Mouse (Mus musculus): ENCODE measurements around the gene Mcrip1. TPM values are rescaled to one million over a fixed set of nuclear protein-coding genes. Genes with fewer than 3 reads are reported as not detected.
"Not testable (repeated sequence)": the region's sequence is repeated elsewhere in the genome, so short reads cannot be mapped to it uniquely, and the experiment has no call there.

Gene Mcrip1
- polyA plus RNA-seq (2015; fragmentation: Nextera tagmentation; extraction: Ambion mirVana) = 134 and 140 TPM in 2 replicates

DNA sequence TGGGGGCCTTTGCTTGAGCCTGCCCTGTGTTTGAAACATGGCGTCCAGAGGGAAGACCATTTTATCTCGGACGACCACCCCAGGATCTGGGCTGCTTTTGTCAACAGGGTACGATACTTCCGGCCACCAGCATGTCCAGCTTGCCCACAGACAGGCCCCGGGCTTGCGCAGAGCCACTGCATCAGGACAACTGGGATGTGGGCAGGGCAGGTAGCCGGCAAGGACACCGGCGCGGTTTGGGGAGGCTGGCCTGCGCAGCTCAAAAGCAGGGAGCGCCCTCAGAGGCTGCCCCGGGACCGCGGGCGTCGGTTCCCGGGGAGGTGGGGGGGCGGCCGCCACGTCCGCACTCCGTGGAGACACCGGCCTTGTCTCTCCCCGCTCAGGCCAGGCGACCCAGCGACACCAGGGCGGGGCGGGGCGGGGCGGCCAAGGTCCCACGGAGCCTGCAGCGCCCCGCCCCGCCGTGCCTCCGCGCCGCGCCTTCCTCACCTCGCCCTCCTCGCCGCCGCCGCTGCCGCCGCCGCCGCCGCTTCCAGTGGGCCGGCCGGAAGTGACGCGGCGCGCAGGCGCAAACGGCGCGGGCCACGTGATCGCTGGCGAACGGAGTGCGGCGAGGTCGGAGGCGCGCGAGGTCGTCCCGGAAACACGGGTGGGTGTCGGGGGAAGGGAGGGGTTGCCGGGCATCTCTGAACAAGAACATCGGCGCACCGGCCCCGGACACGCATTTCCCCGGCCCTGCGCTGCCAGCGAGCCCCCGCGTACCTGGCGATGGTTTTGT is at the start of gene Mcrip1:
TSS of gene Mcrip1 (minus strand) at position 560 of the 778 bp plus-strand sequence.
- Histone ChIP-seq H3K9ac (peak within 1 kb of the TSS; percentile 100), H3K27me3 (replicated peaks) (no peaks in the 10 kb centered on the region), H3K36me3 (peaks cover 22% of the 10 kb centered on the region), H3K4me2 (peak within 1 kb of the TSS; percentile 83), H3K4me3 (peak within 1 kb of the TSS; percentile 95), H3K9me3 (no peaks in the 10 kb centered on the region), H3K27ac (replicated peaks) (peak within 1 kb of the TSS; percentile 97), H3K4me1 (peaks cover 27% of the 10 kb centered on the region)
- ATAC-seq (ENCODE audit: extremely low read depth, insufficient number of reproducible peaks, low FRiP score, low TSS enrichment) = peak; percentile 84
- WGBS = under 1% methylated on average over 71 of the region's 87 CpGs

DNA sequence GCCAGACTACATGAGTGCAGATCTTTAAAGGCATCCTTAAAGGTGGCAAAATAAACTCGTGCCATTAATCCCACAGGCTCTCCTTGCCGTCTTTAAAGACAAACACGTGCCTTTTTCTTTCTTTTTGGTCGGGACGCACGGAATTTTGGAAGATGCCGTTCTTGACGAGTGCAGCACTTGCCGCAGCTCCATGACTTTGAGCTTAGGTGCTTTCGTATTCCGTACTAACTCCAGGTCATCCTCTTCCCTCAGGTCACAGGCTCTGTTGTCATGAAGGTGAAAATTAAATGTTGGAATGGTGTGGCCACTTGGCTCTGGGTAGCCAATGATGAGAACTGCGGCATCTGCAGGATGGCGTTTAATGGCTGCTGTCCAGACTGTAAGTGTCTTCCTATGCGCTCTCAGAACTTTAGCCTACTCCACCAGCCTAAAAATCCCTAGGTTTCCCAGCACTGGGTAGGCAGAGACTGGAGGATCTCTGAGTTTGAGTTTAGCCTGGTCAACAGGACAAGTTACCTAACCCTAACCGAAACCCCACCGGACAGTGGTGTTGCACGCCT is 49.5 kb upstream of the Mcrip1 start:
- ATAC-seq (ENCODE audit: extremely low read depth, insufficient number of reproducible peaks, low FRiP score, low TSS enrichment) = no peak
- H3K9me3 ChIP-seq = no peaks in the 10 kb centered on the region
- peak overlapping the region; percentile 93 for H3K27ac ChIP-seq (replicated peaks)
- peaks cover 32% of the 10 kb centered on the region for H3K4me1 ChIP-seq
- peak overlapping the region; percentile 99 for H3K4me3 ChIP-seq
- no peaks in the 10 kb centered on the region for H3K27me3 ChIP-seq (replicated peaks)
- WGBS = 46% methylated on average over 17 of the region's 17 CpGs
- peak overlapping the region; percentile 87 for H3K9ac ChIP-seq
- H3K36me3 ChIP-seq = peaks cover 76% of the 10 kb centered on the region
- H3K4me2 ChIP-seq = peak overlapping the region; percentile 85

DNA sequence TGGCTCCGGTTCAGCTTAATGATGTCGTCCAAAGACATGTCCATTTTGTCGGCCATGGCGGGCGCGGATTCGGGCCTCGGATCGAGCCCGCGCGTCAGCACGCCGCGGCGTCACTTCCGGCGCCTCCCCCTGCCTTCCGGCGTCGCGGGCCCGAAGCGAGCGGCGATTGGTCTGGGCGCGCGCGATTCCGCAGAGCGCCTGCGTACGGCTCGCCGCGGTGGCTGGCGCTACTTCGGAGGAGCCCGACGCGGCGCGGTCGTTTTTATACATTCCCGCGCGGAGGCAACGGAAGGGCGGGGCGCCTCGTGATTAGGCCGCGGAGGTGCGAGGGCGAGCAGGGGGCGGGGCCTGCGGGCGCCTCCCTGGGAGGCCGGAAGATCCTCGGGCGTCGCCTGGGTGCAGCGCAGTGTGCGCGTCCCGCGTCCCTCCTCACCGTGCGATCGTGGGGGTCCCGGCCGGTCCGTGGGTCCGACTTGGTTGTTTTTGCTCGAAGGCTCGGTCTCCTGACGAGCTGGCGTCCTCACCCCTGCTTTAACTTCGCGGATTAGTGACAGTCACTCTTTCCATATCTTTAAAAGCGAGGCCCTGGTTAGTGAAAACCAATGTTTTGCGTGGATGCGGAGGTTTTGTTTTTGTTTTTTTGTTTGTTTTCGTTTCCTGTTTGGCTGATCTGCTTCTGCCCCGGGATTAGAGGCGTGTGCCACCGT is 48.9 kb upstream of the Mcrip1 start, which contains the start of the genes Alyref and Anapc11:
TSS of gene Alyref (minus strand) at position 83 of the 707 bp plus-strand sequence.
TSS of gene Anapc11 (plus strand) at position 139 of the 707 bp plus-strand sequence.
- Histone ChIP-seq H3K4me3 (peak within 1 kb of the TSS; percentile 99), H3K27me3 (replicated peaks) (no peaks in the 10 kb centered on the region), H3K9ac (peak within 1 kb of the TSS; percentile 100), H3K4me1 (peaks cover 32% of the 10 kb centered on the region), H3K9me3 (no peaks in the 10 kb centered on the region), H3K27ac (replicated peaks) (peak within 1 kb of the TSS; percentile 93), H3K36me3 (peaks cover 76% of the 10 kb centered on the region), H3K4me2 (peak within 1 kb of the TSS; percentile 85)
- ATAC-seq (ENCODE audit: extremely low read depth, insufficient number of reproducible peaks, low FRiP score, low TSS enrichment) = peak; percentile 96
- WGBS = under 1% methylated on average over 85 of the region's 88 CpGs

DNA sequence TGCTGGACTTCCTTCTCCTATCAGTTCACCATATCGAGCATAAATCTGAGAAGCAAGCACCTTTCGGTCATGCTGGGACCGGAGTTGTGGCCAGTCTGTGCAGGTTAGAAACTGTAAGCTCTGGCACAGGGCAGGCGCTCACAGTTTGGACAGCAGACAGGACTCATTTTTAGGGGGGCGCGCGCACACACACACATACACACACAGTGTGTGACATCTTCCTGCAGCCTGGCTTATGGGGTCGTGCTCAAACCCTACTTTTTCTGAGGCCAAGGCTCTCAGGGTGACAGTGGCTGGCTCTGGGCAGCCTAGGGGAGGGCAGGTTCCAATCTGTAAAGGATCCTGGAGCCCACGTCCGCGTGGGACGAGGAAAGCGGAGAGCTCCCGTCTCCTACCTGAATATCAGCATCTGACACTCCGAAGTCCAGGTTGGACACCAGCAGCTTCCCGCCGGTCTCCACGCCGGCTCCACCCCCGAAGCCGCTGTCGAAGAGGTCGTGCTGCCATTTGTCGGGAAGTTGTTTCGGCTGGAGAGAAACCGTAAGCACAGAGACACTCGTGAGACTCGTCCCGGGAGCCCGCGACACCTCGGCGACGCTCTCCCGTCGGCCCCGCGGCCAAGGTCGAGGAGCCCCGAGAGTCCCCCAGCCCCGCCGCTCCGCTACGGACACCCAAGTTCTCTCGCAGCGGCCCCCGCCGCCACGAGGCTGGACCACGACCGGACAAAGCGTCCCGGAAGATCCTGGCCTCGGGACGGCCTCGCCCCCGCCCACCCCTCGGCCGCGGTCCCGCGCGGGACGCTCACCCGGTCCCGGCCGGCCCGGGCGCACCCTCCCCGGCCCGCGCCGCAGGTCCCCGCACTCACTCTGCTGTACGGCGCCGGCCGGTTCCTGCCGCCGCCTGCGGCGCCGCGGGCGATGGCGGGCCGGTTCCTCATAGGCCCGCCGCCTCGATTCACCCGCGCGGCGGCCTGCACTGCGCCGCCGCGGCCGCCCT is 48.0 kb upstream of the Mcrip1 start:
- ATAC-seq (ENCODE audit: extremely low read depth, insufficient number of reproducible peaks, low FRiP score, low TSS enrichment) = peak; percentile 51
- 3% methylated on average over 98 of the region's 99 CpGs for WGBS

DNA sequence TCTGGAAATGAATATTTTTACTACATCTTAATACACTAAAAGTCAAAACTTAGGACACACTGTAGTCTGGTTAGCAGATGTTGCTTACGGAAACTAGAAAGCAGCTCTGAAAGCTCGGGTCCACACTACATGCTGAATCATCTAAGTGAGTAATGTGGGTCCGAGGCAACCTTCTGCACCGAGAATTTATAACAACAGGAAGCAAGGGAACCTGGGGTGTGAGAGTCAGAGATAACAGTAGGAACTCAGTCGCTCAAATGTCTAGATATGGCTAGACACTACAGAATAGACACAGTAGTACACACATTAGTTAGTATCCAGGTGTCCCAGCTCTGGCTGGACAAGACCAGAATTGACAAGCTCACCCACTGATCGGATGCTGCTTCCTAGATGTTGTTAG is 39.0 kb upstream of the Mcrip1 start:
- H3K27ac ChIP-seq (replicated peaks) = no peak overlapping the region
- H3K4me2 ChIP-seq = no peak overlapping the region
- no peak overlapping the region for H3K4me3 ChIP-seq
- no peaks in the 10 kb centered on the region for H3K27me3 ChIP-seq (replicated peaks)
- 75% methylated on average over 6 of the region's 6 CpGs for WGBS
- no peak overlapping the region for H3K9ac ChIP-seq
- ATAC-seq (ENCODE audit: extremely low read depth, insufficient number of reproducible peaks, low FRiP score, low TSS enrichment) = no peak
- H3K4me1 ChIP-seq = no peaks in the 10 kb centered on the region
- peaks cover 98% of the 10 kb centered on the region for H3K36me3 ChIP-seq
- peaks cover 5% of the 10 kb centered on the region for H3K9me3 ChIP-seq

More for the DNA sequence above, 48.0 kb upstream of the Mcrip1 start:
- Histone ChIP-seq H3K27me3 (replicated peaks) (no peaks in the 10 kb centered on the region), H3K4me1 (peaks cover 32% of the 10 kb centered on the region), H3K36me3 (peaks cover 76% of the 10 kb centered on the region), H3K9ac (peak overlapping the region; percentile 100), H3K9me3 (no peaks in the 10 kb centered on the region), H3K4me3 (peak overlapping the region; percentile 99), H3K27ac (replicated peaks) (peak overlapping the region; percentile 93), H3K4me2 (peak overlapping the region; percentile 85)

DNA sequence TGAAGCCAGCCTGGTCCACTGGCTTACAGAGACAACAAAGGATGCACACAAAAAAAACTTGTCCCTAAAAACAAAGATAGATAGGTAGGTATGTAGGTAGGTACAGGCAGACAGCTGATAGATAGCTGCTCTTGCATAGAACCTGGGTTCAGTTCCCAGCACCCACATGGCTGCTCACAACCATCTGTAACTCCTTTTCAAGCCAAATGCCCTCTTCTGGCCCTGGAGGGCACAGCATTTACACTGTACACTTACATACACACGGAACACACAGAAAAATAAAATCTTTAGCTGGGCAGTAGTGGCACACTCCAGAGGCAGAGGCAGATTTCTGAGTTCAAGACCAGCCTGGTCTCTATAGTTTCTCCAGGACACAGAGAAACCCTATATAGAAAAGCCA is 34.4 kb upstream of the Mcrip1 start:
- Histone ChIP-seq H3K4me3 (no peak overlapping the region), H3K36me3 (peaks cover 71% of the 10 kb centered on the region)

DNA sequence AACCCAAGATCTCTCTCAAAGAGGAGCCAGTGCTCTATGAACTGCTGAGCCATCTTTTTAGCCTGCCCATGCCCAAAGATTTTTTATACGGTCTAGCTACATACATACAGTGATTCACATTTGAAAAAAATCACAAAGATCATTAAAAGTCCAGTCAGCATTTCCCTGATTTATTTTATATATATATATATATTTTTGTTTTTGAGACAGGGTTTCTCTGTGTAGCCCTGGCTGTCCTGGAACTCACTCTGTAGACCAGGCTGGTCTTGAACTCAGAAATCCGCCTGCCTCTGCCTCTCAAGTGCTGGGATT is 33.4 kb upstream of the Mcrip1 start:
- not testable (repeated sequence) for H3K9ac ChIP-seq; H3K27ac ChIP-seq (replicated peaks); ATAC-seq (ENCODE audit: extremely low read depth, insufficient number of reproducible peaks, low FRiP score, low TSS enrichment); H3K4me2 ChIP-seq; H3K9me3 ChIP-seq; H3K27me3 ChIP-seq (replicated peaks); H3K4me3 ChIP-seq
- H3K36me3 ChIP-seq = peaks cover 71% of the 10 kb centered on the region
- WGBS = 90% methylated on average over 2 of the region's 2 CpGs
- H3K4me1 ChIP-seq = peaks cover 33% of the 10 kb centered on the region

More for the DNA sequence above, 34.4 kb upstream of the Mcrip1 start:
- no peak for ATAC-seq (ENCODE audit: extremely low read depth, insufficient number of reproducible peaks, low FRiP score, low TSS enrichment)
- Histone ChIP-seq H3K27me3 (replicated peaks) (no peaks in the 10 kb centered on the region), H3K27ac (replicated peaks) (no peak overlapping the region), H3K9me3 (peaks cover 5% of the 10 kb centered on the region), H3K9ac (no peak overlapping the region), H3K4me1 (peaks cover 26% of the 10 kb centered on the region), H3K4me2 (no peak overlapping the region)
- WGBS = 92% methylated on average over 1 of the region's 1 CpGs

DNA sequence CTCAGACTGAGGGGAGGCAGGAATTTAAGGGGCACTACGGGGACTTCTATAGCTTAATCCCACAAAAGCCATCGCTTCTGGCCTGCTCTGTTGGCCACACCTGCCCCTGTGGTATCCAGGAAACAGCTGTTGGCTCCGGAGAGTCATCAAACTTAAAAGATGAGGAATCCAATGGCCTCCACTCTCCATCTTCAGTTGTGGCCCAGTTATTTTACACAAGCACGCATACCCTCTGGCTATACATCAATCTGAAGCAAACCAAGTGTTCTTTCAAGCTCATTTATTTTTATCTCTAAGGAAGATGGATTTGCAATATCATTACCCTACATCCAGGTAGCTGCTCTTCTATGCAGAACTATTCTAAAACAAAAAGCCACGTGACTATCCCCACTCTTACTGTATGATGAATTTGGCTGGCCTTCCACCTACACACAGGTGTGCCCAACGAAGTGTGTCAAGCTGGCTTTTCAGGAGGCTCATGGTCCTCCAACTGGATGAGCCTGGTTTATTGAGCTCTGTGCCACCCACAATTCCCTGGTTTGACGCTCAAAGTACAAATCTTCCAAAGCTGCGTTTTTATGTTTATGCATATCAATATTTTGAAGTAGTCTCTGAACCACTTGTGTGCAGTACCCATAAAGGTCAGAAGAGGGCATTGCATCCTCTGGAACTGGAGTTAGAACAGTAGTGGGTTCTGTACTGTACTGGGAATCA is 32.9 kb upstream of the Mcrip1 start:
- Histone ChIP-seq H3K27me3 (replicated peaks) (no peaks in the 10 kb centered on the region), H3K36me3 (peaks cover 71% of the 10 kb centered on the region), H3K4me1 (peaks cover 33% of the 10 kb centered on the region), H3K9ac (peak overlapping the region; percentile 98), H3K27ac (replicated peaks) (peak overlapping the region; percentile 94), H3K9me3 (peaks cover 5% of the 10 kb centered on the region), H3K4me3 (peak overlapping the region; percentile 96), H3K4me2 (peak overlapping the region; percentile 88)
- no peak for ATAC-seq (ENCODE audit: extremely low read depth, insufficient number of reproducible peaks, low FRiP score, low TSS enrichment)
- WGBS = 70% methylated on average over 8 of the region's 8 CpGs

DNA sequence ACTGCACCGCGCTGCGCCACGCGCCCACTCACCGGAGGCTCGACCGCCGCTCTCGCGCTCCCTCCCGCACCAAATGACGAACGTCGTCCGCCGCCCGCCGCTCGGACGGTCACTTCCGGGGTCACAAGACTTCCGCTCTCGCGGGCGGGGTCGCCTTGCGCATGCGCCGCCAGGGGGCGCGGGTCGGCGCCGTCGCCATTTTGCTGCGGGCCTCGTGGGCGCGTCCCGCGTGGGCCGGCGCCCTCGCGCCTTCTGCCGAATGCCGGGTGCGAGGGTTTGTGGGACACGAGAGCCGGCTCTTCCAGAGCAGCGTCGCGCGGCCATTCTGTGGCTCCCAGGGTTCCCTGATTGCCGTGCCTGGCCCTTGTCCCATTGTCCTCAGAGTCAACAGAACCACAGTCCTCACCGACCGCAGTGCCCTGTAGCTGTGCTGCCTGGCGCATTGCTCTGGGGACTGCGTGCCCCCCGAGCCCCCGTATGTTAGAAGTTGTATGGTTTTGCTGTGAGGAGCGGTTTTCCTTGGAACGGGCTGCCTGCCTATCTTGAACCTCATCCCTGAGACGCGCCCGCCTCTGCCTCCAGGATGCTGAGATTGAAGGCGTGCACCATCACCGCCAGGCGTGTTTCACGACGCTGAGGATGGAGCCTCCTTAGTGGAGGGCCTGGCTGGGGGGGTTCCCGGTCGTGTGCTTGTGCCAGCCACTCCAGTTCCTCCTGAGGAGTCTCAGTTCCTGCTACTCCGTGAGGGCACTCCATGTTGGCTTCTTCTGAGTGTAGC is 32.2 kb upstream of the Mcrip1 start, which contains the start of gene Arhgdia:
TSS of gene Arhgdia (minus strand) at position 135 of the 778 bp plus-strand sequence.
- peaks cover 71% of the 10 kb centered on the region for H3K36me3 ChIP-seq
- peak within 1 kb of the TSS; percentile 96 for H3K4me3 ChIP-seq
- peak within 1 kb of the TSS; percentile 88 for H3K4me2 ChIP-seq
- no peaks in the 10 kb centered on the region for H3K27me3 ChIP-seq (replicated peaks)
- peak within 1 kb of the TSS; percentile 94 for H3K27ac ChIP-seq (replicated peaks)
- peak; percentile 63 for ATAC-seq (ENCODE audit: extremely low read depth, insufficient number of reproducible peaks, low FRiP score, low TSS enrichment)
- peaks cover 5% of the 10 kb centered on the region for H3K9me3 ChIP-seq
- 5% methylated on average over 66 of the region's 75 CpGs for WGBS
- H3K4me1 ChIP-seq = peaks cover 33% of the 10 kb centered on the region
- peak within 1 kb of the TSS; percentile 98 for H3K9ac ChIP-seq

Data from heart, embryonic 13.5 days (tissue).